Mouse (Mus musculus) monocyte, adult 2 months (primary cell): ENCODE data around the gene Slc17a7.

Experiments used
- DNase-seq, 2 experiments: peaks; one replicate each; pipeline ENCODE4 v3.0.0; 2022; ENCODE audit warnings: low spot score in 2 of 2, low read depth in 1 of 2

Gene Slc17a7

DNA sequence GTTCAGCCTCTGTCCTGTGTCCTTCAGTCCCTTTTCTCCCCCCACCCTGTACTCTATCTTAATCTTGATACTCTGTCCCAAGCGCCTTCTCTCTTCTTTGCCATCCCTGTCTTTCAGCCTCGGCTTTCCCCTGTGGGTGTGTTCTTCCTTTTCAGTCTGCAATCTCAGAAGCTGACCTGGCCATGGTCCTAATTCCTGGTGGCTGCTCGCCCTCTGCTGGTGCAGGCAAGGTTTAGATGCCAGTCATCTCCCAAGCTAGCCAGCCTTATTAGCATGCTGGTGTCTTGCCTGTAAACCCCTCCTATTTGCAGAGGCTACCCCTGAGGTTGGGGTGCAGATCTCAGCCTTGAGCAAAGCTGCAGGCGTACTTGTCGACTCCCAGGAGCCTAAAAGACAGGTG lies 34.7 kb downstream of the Slc17a7 start:
- peak in 1 of 2 experiments; percentile 47 for DNase-seq

GRCm38 (mm10) chr7:45198961-45199360 lies 35.2 kb downstream of the Slc17a7 start:
- no peak for DNase-seq

GRCm38 (mm10) chr7:45202654-45203053 lies 38.9 kb downstream of the Slc17a7 start:
- no peak for DNase-seq

DNA sequence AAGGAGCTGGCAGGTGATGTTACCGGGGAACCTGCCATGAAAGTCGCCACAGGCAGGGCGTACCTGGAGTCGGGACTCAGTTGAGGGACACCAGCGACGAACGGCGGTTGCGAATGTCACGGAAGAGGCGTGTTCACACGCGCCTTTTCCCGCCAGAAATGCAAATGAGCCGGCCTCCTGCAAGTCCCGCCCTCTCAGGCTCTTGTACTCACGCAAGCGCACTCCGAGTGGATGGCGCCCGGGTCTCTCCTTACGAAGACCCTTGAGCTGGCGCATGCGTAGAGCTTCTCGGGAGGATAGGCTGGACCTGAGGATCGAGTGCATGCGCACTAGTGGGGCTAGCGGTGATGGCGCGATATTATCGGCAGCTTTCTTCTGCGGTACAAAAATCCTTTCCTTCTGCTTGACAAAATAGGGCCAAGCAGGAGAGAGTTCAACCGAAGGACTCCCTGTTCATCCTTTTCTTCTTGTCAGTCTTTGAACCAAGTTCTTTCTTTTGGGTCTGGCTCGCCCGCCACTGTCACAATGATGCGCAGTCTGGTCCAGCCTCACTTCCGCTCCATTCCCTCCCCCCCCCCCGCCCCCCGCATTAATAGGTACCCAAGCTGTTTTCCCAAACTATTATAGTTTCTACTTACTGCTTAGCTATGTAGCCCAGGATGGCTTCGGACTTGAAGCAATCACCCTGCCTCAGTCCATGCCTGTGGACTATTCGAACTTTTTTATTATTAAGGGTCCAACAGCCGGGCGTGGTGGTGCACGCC lies 40.8 kb downstream of the Slc17a7 start, which contains the start of gene Ccdc155:
Gene Ccdc155, minus strand, starts transcription at position 513 of the 764 bp plus-strand sequence.
- DNase-seq: peak; percentile 44 to 50

- no peak for DNase-seq
Measured at GRCm38 (mm10) chr7:45208260-45208659, 44.5 kb downstream of the Slc17a7 start.

DNA sequence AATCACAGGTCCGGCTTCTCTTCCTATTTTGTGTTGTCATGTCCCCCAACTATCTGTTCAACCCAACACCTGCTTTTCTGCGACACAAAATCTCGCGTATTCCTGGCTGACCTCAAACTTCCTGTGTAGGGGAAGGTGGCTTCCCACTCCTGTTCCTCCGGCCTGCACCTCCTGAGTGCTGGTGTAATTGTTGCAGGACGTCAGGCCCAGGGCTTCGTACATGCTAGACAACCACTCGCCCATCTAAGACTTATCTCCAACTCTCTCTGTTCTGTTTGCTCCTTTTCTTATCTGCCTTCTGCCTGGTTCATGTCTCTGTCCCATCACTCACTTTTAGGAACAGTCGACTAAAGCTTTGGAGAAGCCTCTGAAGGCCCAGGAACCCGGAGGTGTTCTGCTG lies 47.3 kb downstream of the Slc17a7 start:
- DNase-seq: no peak

DNA sequence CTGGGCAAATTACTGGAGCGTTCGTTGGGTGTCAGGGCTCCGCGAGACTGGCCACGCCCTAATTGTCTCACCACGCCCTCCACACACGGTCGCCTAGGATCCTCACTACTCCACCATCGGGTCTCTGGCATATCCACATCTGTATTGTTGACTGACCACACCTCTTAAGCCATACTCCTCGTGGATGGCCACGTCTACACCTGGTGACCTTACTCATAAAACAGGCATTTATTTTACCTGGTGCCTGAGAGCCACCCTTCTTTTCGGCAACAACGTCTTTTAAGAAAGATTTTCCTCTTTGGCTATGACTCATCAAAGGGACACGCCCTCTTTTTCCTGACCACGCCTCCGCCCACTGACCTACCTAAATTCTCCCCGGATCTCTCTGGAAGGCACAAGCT lies 48.1 kb downstream of the Slc17a7 start, which contains the start of gene Dkkl1:
Gene Dkkl1, minus strand, starts transcription at position 297 of the 401 bp plus-strand sequence.
- DNase-seq: no peak

DNA sequence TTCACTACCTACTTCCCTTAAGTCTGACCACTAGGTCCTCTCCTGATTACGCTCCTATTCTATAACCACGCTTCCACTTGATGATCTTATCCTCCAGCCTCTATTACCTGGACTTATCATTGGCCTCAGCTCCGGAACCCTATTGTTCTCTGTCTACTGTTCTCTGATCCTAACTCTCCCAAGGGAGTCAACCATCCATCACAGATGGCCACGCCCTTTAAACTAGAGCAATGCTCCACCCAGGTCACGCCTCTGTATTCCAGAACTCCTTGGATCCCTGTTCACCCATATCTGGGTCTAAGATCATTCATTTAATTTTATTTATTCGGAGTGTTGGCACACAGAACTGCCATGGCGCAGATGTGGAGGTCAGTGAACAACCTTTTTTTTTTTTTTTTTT lies 48.6 kb downstream of the Slc17a7 start:
- no peak for DNase-seq

- no peak for DNase-seq
Measured at GRCm38 (mm10) chr7:45213708-45214107, 50.0 kb downstream of the Slc17a7 start.

GRCm38 (mm10) chr7:45215673-45216441 lies 52.1 kb downstream of the Slc17a7 start, which contains the start of gene Tead2:
TSS of gene Tead2 (plus strand) at chr7:45215753.
- DNase-seq: no peak

GRCm38 (mm10) chr7:45216442-45217183 lies 52.9 kb downstream of the Slc17a7 start:
- no peak for DNase-seq

DNA sequence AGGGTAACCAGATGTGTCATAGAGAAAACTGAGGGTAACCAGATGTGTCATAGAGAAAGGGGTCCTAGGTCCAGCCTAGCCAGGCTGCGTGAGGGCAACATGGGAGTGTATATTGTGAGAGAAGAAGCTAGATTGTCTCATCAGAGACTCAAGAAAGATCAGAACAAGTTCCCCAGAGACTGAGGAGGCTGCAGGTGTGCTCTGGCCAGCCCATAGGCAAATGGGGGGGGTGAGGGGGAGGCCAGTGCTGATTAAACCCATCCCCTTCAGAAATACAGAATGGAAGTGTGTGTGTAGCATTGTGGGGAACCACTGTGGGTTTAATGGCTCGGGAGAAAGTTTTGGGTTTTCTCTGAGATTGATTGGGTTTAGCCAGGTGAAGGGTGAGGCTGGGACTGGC lies 57.9 kb downstream of the Slc17a7 start:
- no peak for DNase-seq

DNA sequence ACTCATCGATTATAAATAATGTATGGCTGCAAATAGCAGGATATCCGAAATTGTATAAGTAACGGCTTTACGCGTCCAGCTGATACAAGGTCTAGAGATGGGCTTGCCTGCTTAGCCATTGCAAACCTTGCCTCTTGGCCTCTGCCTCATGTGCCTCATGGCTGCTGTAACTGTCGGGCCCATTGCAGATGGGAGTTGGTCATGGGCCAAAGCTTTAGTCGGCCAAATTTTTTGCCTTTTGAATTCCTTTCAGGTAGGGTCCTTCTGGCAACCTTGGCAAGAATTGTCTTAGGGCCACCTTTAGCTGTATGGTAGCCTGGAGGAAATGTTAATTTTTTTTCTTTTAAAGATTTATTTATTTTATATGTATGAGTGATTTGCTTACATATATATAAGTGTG lies 61.1 kb downstream of the Slc17a7 start:
- no peak for DNase-seq
